Mouse (Mus musculus) ES-E14 (cell line): ENCODE measurements around the gene Myo16.

Source experiments
- CHD2 ChIP-seq: IDR thresholded peaks from 2 replicates; pipeline ENCODE4 v1.6.1; 2014; ENCODE audit warnings: mild to moderate bottlenecking, low read depth, low read length, inconsistent platforms
- ZNF384 ChIP-seq: IDR thresholded peaks from 2 replicates; pipeline ENCODE4 v1.6.1; 2012; ENCODE audit warnings: low read depth, low read length, inconsistent platforms

- TF ChIP-seq CHD2 (no peak), ZNF384 (no peak)
These were observed 420.4 kb downstream of the Myo16 start for GRCm38 (mm10) chr8:10574096-10574495.
